Mouse (Mus musculus) forebrain, embryonic 12.5 days (tissue): ENCODE measurements around the gene Grhl3. TPM values are rescaled to one million over a fixed set of nuclear protein-coding genes. Genes with fewer than 3 reads are reported as not detected.

Experiments
- ATAC-seq: fragments of 200-750 bp; cut with Nextera tagmentation; 2 replicates; pipeline ENCODE4 v1.8.0; 2017; ENCODE audit warnings: moderate TSS enrichment; ENCODE audit not compliant: low FRiP score
- H3K27ac ChIP-seq: fragments of 300-500 bp; sonication (generic); 2 replicates; pipeline ENCODE4 v1.5.1; 2016; ENCODE audit warnings: mild to moderate bottlenecking
- H3K27me3 ChIP-seq: fragments of 300-500 bp; sonication (generic); 2 replicates; pipeline ENCODE4 v1.6.1; 2016; ENCODE audit warnings: mild to moderate bottlenecking
- H3K36me3 ChIP-seq: fragments of 300-500 bp; sonication (generic); replicated peaks from 2 replicates; pipeline ENCODE4 v1.6.1; 2016; ENCODE audit warnings: mild to moderate bottlenecking
- H3K4me1 ChIP-seq: fragments of 300-500 bp; sonication (generic); 2 replicates; pipeline ENCODE4 v1.6.1; 2016
- H3K4me2 ChIP-seq: fragments of 300-500 bp; sonication (generic); 2 replicates; pipeline ENCODE4 v1.6.1; 2016; ENCODE audit warnings: mild to moderate bottlenecking, moderate library complexity
- H3K4me3 ChIP-seq: fragments of 300-500 bp; sonication (generic); replicated peaks from 2 replicates; pipeline ENCODE4 v1.5.1; 2016; ENCODE audit warnings: mild to moderate bottlenecking
- H3K9ac ChIP-seq: fragments of 300-500 bp; sonication (generic); 2 replicates; pipeline ENCODE4 v1.6.1; 2016; ENCODE audit warnings: mild to moderate bottlenecking
- H3K9me3 ChIP-seq: fragments of 300-500 bp; sonication (generic); 2 replicates; pipeline ENCODE4 v1.6.1; 2016
- WGBS: fragments of 180-500 bp; shearing (Covaris S2); methylation state at CpG from one replicate; pipeline ENCODE4 v1.1.7; 2016; 5-methylcytosine and 5-hydroxymethylcytosine counted together
- microRNA-seq: library from miRNA; unstranded; fragments of <30 nt; microRNA quantifications from one replicate; pipeline ENCODE4, GENCODE M21; 2017
- polyA plus RNA-seq: library from polyadenylated mRNA; unstranded; fragments of >200 nt; fragmentation: Nextera tagmentation; extraction: Ambion mirVana; gene quantifications from 2 replicates; pipeline ENCODE4 v1.2.1, GENCODE M21; 2016

Grhl3 gene
- polyA plus RNA-seq, 1 experiment from 2014 or later: 2.8 TPM

- H3K4me2 ChIP-seq: peak overlapping the region; percentile 99
- no peak for ATAC-seq
- H3K27me3 ChIP-seq: peaks cover 23% of the 10 kb centered on the region
- no peak overlapping the region for H3K4me3 ChIP-seq
- 10% methylated on average over 18 of the region's 18 CpGs for WGBS
- peaks cover 16% of the 10 kb centered on the region for H3K4me1 ChIP-seq
- no peaks in the 10 kb centered on the region for H3K9me3 ChIP-seq
- H3K36me3 ChIP-seq: no peaks in the 10 kb centered on the region
- no peak overlapping the region for H3K27ac ChIP-seq
- no peak overlapping the region for H3K9ac ChIP-seq
Measured at GRCm38 (mm10) chr4:135495810-135496209, 77.6 kb downstream of the Grhl3 start.

GRCm38 (mm10) chr4:135495397-135495791 lies 78.0 kb downstream of the Grhl3 start:
- Histone ChIP-seq H3K4me3 (peak overlapping the region; percentile 75), H3K27me3 (peaks cover 23% of the 10 kb centered on the region), H3K9ac (no peak overlapping the region), H3K9me3 (no peaks in the 10 kb centered on the region), H3K4me2 (peak overlapping the region; percentile 99), H3K36me3 (no peaks in the 10 kb centered on the region), H3K4me1 (peaks cover 16% of the 10 kb centered on the region), H3K27ac (no peak overlapping the region)
- ATAC-seq: no peak
- WGBS: 17% methylated on average over 9 of the region's 9 CpGs

- under 1% methylated on average over 53 of the region's 53 CpGs for WGBS
- Histone ChIP-seq H3K27me3 (peaks cover 23% of the 10 kb centered on the region), H3K36me3 (no peaks in the 10 kb centered on the region), H3K4me2 (peak within 1 kb of the TSS; percentile 99), H3K9me3 (no peaks in the 10 kb centered on the region), H3K4me1 (peaks cover 16% of the 10 kb centered on the region), H3K9ac (peak within 1 kb of the TSS; percentile 48), H3K27ac (0 out of 2 replicates have a peak within 1 kb of the TSS, but pooled peaks have one; percentile 36), H3K4me3 (peak within 1 kb of the TSS; percentile 75)
- peak; percentile 94 for ATAC-seq
Measured at GRCm38 (mm10) chr4:135494521-135495396, 78.7 kb downstream of the Grhl3 start, which contains the start of the genes Stpg1 and Nipal3. Gene Stpg1 (plus strand): TSS chr4:135494790. Gene Nipal3 (minus strand): TSS chr4:135495038.

- peaks cover 16% of the 10 kb centered on the region for H3K4me1 ChIP-seq
- peaks cover 23% of the 10 kb centered on the region for H3K27me3 ChIP-seq
- H3K36me3 ChIP-seq: 0 out of 2 replicates have a peak, but pooled peaks cover 3% of the 10 kb centered on the region
- H3K9me3 ChIP-seq: no peaks in the 10 kb centered on the region
- 0 out of 2 replicates have a peak, but pooled peaks have one; percentile 21 for ATAC-seq
- peak overlapping the region; percentile 75 for H3K4me3 ChIP-seq
- H3K4me2 ChIP-seq: peak overlapping the region; percentile 99
- H3K9ac ChIP-seq: peak overlapping the region; percentile 48
- no peak overlapping the region for H3K27ac ChIP-seq
- WGBS: 2% methylated on average over 33 of the region's 33 CpGs
Measured at GRCm38 (mm10) chr4:135493691-135494520, 79.5 kb downstream of the Grhl3 start.

- peak overlapping the region; percentile 75 for H3K4me3 ChIP-seq
- 0 out of 2 replicates have a peak, but pooled peaks cover 3% of the 10 kb centered on the region for H3K36me3 ChIP-seq
- H3K4me2 ChIP-seq: peak overlapping the region; percentile 99
- H3K4me1 ChIP-seq: peaks cover 16% of the 10 kb centered on the region
- no peaks in the 10 kb centered on the region for H3K9me3 ChIP-seq
- 50% methylated on average over 4 of the region's 4 CpGs for WGBS
- H3K27me3 ChIP-seq: peaks cover 23% of the 10 kb centered on the region
- ATAC-seq: no peak
- no peak overlapping the region for H3K9ac ChIP-seq
- H3K27ac ChIP-seq: no peak overlapping the region
Measured at GRCm38 (mm10) chr4:135493271-135493670, 80.2 kb downstream of the Grhl3 start.

Small RNA genes lying within 50 kb of the gene (microRNA-seq; reads per million reads assigned to microRNA genes)
- not detected for gene Gm25317

Other genes with a start within 250 kb of the Grhl3 start
- 272 and 275 TPM in 2 replicates for gene Srrm1, start 220.3 kb downstream of the Grhl3 start, polyA plus RNA-seq
- gene Ncmap, start 175.4 kb downstream of the Grhl3 start, polyA plus RNA-seq: 0.63 and 1.1 TPM in 2 replicates
- gene Rcan3, start 139.8 kb downstream of the Grhl3 start, polyA plus RNA-seq: 18.6 and 20.2 TPM in 2 replicates
- 0.19 and 0.36 TPM in 2 replicates for gene Stpg1, start 78.8 kb downstream of the Grhl3 start, polyA plus RNA-seq
- gene Nipal3, start 78.6 kb downstream of the Grhl3 start, polyA plus RNA-seq: 2.1 and 4.3 TPM in 2 replicates
- gene Ifnlr1, start 112.7 kb upstream of the Grhl3 start, polyA plus RNA-seq: 0.36 and 0.40 TPM in 2 replicates
- gene Il22ra1, start 154.5 kb upstream of the Grhl3 start, polyA plus RNA-seq: not detected in 2 replicates
- 0.10 and 0.15 TPM in 2 replicates for gene Myom3, start 186.1 kb upstream of the Grhl3 start, polyA plus RNA-seq